Mouse (Mus musculus) heart, embryonic 11.5 days (tissue): ENCODE data around the gene Gm6904. TPM values are rescaled to one million over a fixed set of nuclear protein-coding genes. Genes with fewer than 3 reads are reported as not detected.

ENCODE experiments used
- ATAC-seq: fragments of 200-750 bp; cut with Nextera tagmentation; replicated peaks from 2 replicates; pipeline ENCODE4 v1.8.0; 2017; ENCODE audit warnings: moderate library complexity; ENCODE audit not compliant: insufficient number of reproducible peaks, low FRiP score, low TSS enrichment
- H3K27ac ChIP-seq: fragments of 300-500 bp; sonication (generic); 2 replicates; pipeline ENCODE4 v1.5.1; 2014; ENCODE audit warnings: mild to moderate bottlenecking, low read depth, low read length
- H3K27me3 ChIP-seq: fragments of 300-500 bp; sonication (generic); 2 replicates; pipeline ENCODE4 v1.6.1; 2014; ENCODE audit warnings: mild to moderate bottlenecking, low read length, mixed read lengths; ENCODE audit not compliant: control insufficient read depth, insufficient read depth
- H3K36me3 ChIP-seq: fragments of 300-500 bp; sonication (generic); 2 replicates; pipeline ENCODE4 v1.6.1; 2014; ENCODE audit warnings: mild to moderate bottlenecking, low read length, moderate library complexity, mixed read lengths; ENCODE audit not compliant: control insufficient read depth, insufficient read depth
- H3K4me1 ChIP-seq: fragments of 300-500 bp; sonication (generic); 2 replicates; pipeline ENCODE4 v1.6.1; 2014; ENCODE audit warnings: low read length; ENCODE audit not compliant: control insufficient read depth, insufficient read depth
- H3K4me2 ChIP-seq: fragments of 300-500 bp; sonication (generic); 2 replicates; pipeline ENCODE4 v1.6.1; 2014; ENCODE audit warnings: mild to moderate bottlenecking, moderate library complexity
- H3K4me3 ChIP-seq: fragments of 300-500 bp; sonication (generic); 2 replicates; pipeline ENCODE4 v1.5.1; 2014; ENCODE audit warnings: low read depth, low read length
- H3K9ac ChIP-seq: fragments of 300-500 bp; sonication (generic); 2 replicates; pipeline ENCODE4 v1.6.1; 2014; ENCODE audit warnings: mild to moderate bottlenecking, low read depth, low read length, moderate library complexity
- H3K9me3 ChIP-seq: fragments of 300-500 bp; sonication (generic); replicated peaks from 2 replicates; pipeline ENCODE4 v1.6.1; 2016; ENCODE audit warnings: low read length; ENCODE audit not compliant: control insufficient read depth
- WGBS: fragments of 180-500 bp; shearing (Covaris S2); extraction: QIAGEN DNeasy Blood & Tissue Kit; methylation state at CpG from one replicate; pipeline ENCODE4 v1.1.7; 2014; ENCODE audit not compliant: insufficient replicate concordance; 5-methylcytosine and 5-hydroxymethylcytosine counted together
- polyA plus RNA-seq: library from polyadenylated mRNA; unstranded; fragments of >200 nt; fragmentation: Nextera tagmentation; extraction: Ambion mirVana; gene quantifications from 2 replicates; pipeline ENCODE4 v1.2.1, GENCODE M21; 2014

Gene Gm6904
- polyA plus RNA-seq, 1 experiment from 2014 or later: not detected

GRCm38 (mm10) chr14:59200711-59201603 lies 59.1 kb downstream of the Gm6904 start, which contains the start of gene Rcbtb1:
Gene Rcbtb1 (plus strand): TSS chr14:59201209.
- no peaks in the 10 kb centered on the region for H3K36me3 ChIP-seq
- peak within 1 kb of the TSS; percentile 97 for H3K27ac ChIP-seq
- ATAC-seq: peak; percentile 94
- H3K9me3 ChIP-seq: no peaks in the 10 kb centered on the region
- H3K4me1 ChIP-seq: peaks cover 22% of the 10 kb centered on the region
- WGBS: under 1% methylated on average over 93 of the region's 96 CpGs
- H3K4me2 ChIP-seq: peak within 1 kb of the TSS; percentile 83
- H3K9ac ChIP-seq: peak within 1 kb of the TSS; percentile 97
- H3K4me3 ChIP-seq: peak within 1 kb of the TSS; percentile 92
- H3K27me3 ChIP-seq: no peaks in the 10 kb centered on the region

Other genes with a start within 250 kb of the Gm6904 start
- not detected in 2 replicates for gene 1700129C05Rik, start 117.3 kb downstream of the Gm6904 start, polyA plus RNA-seq
- not detected in 2 replicates for gene Gm5142, start 81.5 kb downstream of the Gm6904 start, polyA plus RNA-seq
- 35.8 and 39.3 TPM in 2 replicates for gene Rcbtb1, start 59.0 kb downstream of the Gm6904 start, polyA plus RNA-seq
- gene Phf11a, start 37.3 kb upstream of the Gm6904 start, polyA plus RNA-seq: not detected in 2 replicates
- gene Phf11b, start 81.1 kb upstream of the Gm6904 start, polyA plus RNA-seq: not detected in 2 replicates
- gene Phf11d, start 105.3 kb upstream of the Gm6904 start, polyA plus RNA-seq: 0.17 and 0.21 TPM in 2 replicates
- gene Phf11c, start 135.2 kb upstream of the Gm6904 start, polyA plus RNA-seq: 0.80 and 0.96 TPM in 2 replicates
- gene Setdb2, start 180.7 kb upstream of the Gm6904 start, polyA plus RNA-seq: 8.9 and 9.9 TPM in 2 replicates
- gene Cab39l, start 180.8 kb upstream of the Gm6904 start, polyA plus RNA-seq: 30.5 and 31.1 TPM in 2 replicates